Mouse (Mus musculus) heart, embryonic 10.5 days (tissue): Measurements from ENCODE around the gene Bbs9. TPM values are rescaled to one million over a fixed set of nuclear protein-coding genes. Genes with fewer than 3 reads are reported as not detected.
A peak's percentile ranks its signal among the peaks of the same experiment; 100 is the strongest.

ENCODE experiments used
- DNase-seq: peaks from one replicate; pipeline ENCODE4 v3.0.0-alpha.2; 2017; ENCODE audit warnings: low spot score
- H3K27ac ChIP-seq: fragments of 300-500 bp; sonication (generic); 2 replicates; pipeline ENCODE4 v1.5.1; 2016; ENCODE audit warnings: mild to moderate bottlenecking
- H3K27me3 ChIP-seq: fragments of 300-500 bp; sonication (generic); 2 replicates; pipeline ENCODE4 v1.6.1; 2016; ENCODE audit warnings: mild to moderate bottlenecking; ENCODE audit not compliant: poor library complexity, insufficient read depth, severe bottlenecking
- H3K36me3 ChIP-seq: fragments of 300-500 bp; sonication (generic); 2 replicates; pipeline ENCODE4 v1.6.1; 2016; ENCODE audit warnings: mild to moderate bottlenecking, moderate library complexity
- H3K4me1 ChIP-seq: fragments of 300-500 bp; sonication (generic); 2 replicates; pipeline ENCODE4 v1.6.1; 2016; ENCODE audit warnings: mild to moderate bottlenecking
- H3K4me3 ChIP-seq: fragments of 300-500 bp; sonication (generic); 2 replicates; pipeline ENCODE4 v1.5.1; 2016; ENCODE audit warnings: mild to moderate bottlenecking, moderate library complexity
- H3K9me3 ChIP-seq: fragments of 300-500 bp; sonication (generic); 2 replicates; pipeline ENCODE4 v1.6.1; 2016; ENCODE audit warnings: mild to moderate bottlenecking, moderate library complexity
- WGBS: fragments of 180-500 bp; shearing (Covaris S2); methylation state at CpG from one replicate; pipeline ENCODE4 v1.1.7; 2016; 5-methylcytosine and 5-hydroxymethylcytosine counted together
- polyA plus RNA-seq: library from polyadenylated mRNA; unstranded; fragments of >200 nt; fragmentation: Nextera tagmentation; extraction: Ambion mirVana; gene quantifications from 2 replicates; pipeline ENCODE4 v1.2.1, GENCODE M21; 2016

Bbs9 gene
- polyA plus RNA-seq, 1 experiment from 2014 or later = 6.7 TPM

DNA sequence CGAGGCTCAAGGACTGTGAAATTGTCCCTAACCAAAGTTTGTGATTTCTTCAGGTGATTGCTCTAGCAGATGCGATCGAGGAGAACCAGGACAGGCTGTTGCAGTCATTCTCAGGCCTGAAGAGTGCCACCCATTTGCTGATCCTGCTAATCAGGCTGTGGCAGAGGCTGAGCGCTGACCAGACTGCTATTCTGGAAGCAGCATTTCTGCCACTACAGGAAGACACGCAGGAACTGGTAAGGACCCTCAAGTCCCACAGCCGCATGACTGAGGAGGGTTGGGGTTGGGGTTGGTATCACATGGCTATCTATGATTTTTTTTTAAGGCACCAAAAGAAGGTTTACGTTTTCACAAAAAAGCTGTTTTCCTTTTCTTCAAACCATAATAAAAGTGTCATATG, 318.2 kb downstream of the Bbs9 start:
- DNase-seq = no peak
- Histone ChIP-seq H3K4me3 (no peak overlapping the region), H3K9me3 (no peaks in the 10 kb centered on the region), H3K27me3 (no peaks in the 10 kb centered on the region), H3K4me1 (peaks cover 4% of the 10 kb centered on the region; the same call in 1 of the 2 replicates), H3K27ac (no peak overlapping the region), H3K36me3 (no peaks in the 10 kb centered on the region)
- WGBS = 52% methylated on average over 7 of the region's 7 CpGs

DNA sequence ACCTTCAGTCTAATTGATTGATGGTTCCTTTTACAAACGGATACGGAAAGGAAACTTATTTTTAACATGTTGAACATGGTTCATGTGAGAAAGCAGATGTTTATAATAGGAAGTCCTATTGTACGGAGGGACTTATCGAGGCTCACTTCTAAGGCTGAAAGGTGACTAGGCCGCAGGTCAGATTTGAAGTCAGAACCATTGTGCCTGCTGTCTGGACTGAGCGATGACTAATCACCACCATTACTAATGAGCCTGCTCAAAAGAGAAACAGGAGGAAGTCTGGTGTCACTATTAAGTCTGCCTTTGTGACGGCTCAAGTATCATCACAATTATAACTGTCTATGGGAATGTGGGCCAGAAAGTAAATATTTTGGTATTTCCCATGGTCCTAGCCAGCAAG, 325.2 kb downstream of the Bbs9 start:
- DNase-seq = no peak
- Histone ChIP-seq H3K27ac (no peak overlapping the region), H3K4me3 (no peak overlapping the region), H3K4me1 (no peaks in the 10 kb centered on the region; the same call in 1 of the 2 replicates), H3K9me3 (no peaks in the 10 kb centered on the region), H3K36me3 (no peaks in the 10 kb centered on the region), H3K27me3 (no peaks in the 10 kb centered on the region)
- whole genome bisulfite sequencing = 68% methylated on average over 7 of the region's 7 CpGs

- DNase-seq = no peak
- H3K9me3 ChIP-seq = no peaks in the 10 kb centered on the region
- no peaks in the 10 kb centered on the region for H3K27me3 ChIP-seq
- H3K36me3 ChIP-seq = no peaks in the 10 kb centered on the region
- 68% methylated on average over 1 of the region's 1 CpGs for WGBS
- H3K4me3 ChIP-seq = no peak overlapping the region
- H3K27ac ChIP-seq = no peak overlapping the region
- peaks cover 11% of the 10 kb centered on the region; the same call in 1 of the 2 replicates for H3K4me1 ChIP-seq
Measured at GRCm38 (mm10) chr9:22805981-22806380, 330.5 kb downstream of the Bbs9 start.

- 29% methylated on average over 5 of the region's 5 CpGs for WGBS
- no peak for DNase-seq
- no peaks in the 10 kb centered on the region for H3K27me3 ChIP-seq
Measured at GRCm38 (mm10) chr9:22806494-22806893, 331.0 kb downstream of the Bbs9 start.

DNA sequence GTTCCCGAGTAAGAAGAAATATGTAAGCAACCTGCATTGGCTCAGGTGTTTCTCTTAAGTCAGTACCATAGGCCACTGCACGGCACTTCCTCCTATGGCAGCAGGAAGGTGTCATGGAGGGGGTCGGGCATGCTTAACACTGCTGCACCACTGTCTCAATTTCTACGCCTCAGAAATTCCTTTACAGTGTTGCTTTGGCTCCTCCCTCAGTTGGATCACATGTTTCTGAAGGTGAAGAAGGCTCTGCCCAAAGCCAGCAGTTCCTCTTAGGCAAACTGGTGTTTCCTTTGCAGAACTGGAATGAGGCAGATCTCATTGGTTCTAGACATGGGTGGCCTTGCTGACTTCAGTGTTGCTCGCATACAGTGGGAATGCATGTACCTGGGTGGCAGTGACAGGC, 332.2 kb downstream of the Bbs9 start:
- no peaks in the 10 kb centered on the region for H3K36me3 ChIP-seq
- H3K9me3 ChIP-seq = no peaks in the 10 kb centered on the region
- no peak for DNase-seq
- no peak overlapping the region for H3K4me3 ChIP-seq
- H3K4me1 ChIP-seq = peaks cover 22% of the 10 kb centered on the region
- no peak overlapping the region for H3K27ac ChIP-seq
- H3K27me3 ChIP-seq = no peaks in the 10 kb centered on the region
- WGBS = 79% methylated on average over 5 of the region's 5 CpGs

More at GRCm38 (mm10) chr9:22806494-22806893, 331.0 kb downstream of the Bbs9 start:
- Histone ChIP-seq H3K9me3 (no peaks in the 10 kb centered on the region), H3K27ac (no peak overlapping the region), H3K4me1 (peaks cover 13% of the 10 kb centered on the region), H3K36me3 (no peaks in the 10 kb centered on the region), H3K4me3 (no peak overlapping the region)

- DNase-seq = no peak
- peaks cover 34% of the 10 kb centered on the region for H3K4me1 ChIP-seq
- H3K27me3 ChIP-seq = no peaks in the 10 kb centered on the region
- no peak overlapping the region for H3K27ac ChIP-seq
- H3K9me3 ChIP-seq = no peaks in the 10 kb centered on the region
- 80% methylated on average over 4 of the region's 4 CpGs for WGBS
- no peak overlapping the region for H3K4me3 ChIP-seq
- no peaks in the 10 kb centered on the region for H3K36me3 ChIP-seq
Measured at GRCm38 (mm10) chr9:22809621-22810126, 334.2 kb downstream of the Bbs9 start.

DNA sequence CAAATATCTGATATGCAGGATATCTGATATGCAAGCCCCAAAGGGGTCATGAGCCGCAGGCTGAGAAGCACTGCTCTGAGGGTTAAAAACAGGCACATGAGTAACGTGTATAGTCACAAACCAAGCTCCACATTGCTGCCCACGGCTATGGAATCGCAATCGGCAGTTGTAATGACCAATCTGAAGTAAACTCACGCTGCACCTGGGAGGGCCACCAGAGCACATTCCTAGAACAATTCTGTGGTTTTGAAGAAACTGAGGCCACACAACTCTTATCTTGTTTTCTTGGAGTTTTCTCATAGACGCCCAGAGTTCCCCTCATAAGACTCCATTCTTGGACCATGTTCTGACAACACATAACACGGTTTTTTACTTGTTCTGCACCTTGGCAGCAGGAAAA, 334.9 kb downstream of the Bbs9 start:
- DNase-seq = no peak
- Histone ChIP-seq H3K27me3 (no peaks in the 10 kb centered on the region), H3K4me3 (no peak overlapping the region), H3K4me1 (peaks cover 42% of the 10 kb centered on the region), H3K9me3 (no peaks in the 10 kb centered on the region), H3K36me3 (no peaks in the 10 kb centered on the region), H3K27ac (no peak overlapping the region)
- 84% methylated on average over 8 of the region's 8 CpGs for WGBS

DNA sequence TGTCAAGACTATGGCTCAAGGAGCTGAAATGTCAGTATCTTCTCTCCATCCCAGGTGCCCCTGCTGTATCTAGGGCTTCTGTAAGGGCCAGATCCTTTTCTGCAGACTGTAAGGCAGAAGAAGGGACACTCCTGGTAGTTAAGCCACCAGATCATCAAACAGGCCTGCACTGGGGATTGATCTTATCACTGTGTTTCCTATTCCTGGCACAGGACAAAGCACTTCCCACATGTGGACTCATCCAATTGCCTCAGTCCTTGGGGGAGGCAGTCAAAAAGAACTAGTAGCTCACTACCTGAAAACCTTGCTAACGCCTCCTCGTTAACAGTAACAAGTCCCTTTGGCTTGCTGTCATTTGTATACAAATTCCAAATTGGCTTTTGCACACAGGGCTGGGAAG, 336.4 kb downstream of the Bbs9 start:
- peaks cover 42% of the 10 kb centered on the region for H3K4me1 ChIP-seq
- no peaks in the 10 kb centered on the region for H3K27me3 ChIP-seq
- WGBS = 65% methylated on average over 2 of the region's 2 CpGs
- H3K36me3 ChIP-seq = no peaks in the 10 kb centered on the region
- no peak for DNase-seq
- no peaks in the 10 kb centered on the region for H3K9me3 ChIP-seq
- H3K4me3 ChIP-seq = no peak overlapping the region
- H3K27ac ChIP-seq = no peak overlapping the region

DNA sequence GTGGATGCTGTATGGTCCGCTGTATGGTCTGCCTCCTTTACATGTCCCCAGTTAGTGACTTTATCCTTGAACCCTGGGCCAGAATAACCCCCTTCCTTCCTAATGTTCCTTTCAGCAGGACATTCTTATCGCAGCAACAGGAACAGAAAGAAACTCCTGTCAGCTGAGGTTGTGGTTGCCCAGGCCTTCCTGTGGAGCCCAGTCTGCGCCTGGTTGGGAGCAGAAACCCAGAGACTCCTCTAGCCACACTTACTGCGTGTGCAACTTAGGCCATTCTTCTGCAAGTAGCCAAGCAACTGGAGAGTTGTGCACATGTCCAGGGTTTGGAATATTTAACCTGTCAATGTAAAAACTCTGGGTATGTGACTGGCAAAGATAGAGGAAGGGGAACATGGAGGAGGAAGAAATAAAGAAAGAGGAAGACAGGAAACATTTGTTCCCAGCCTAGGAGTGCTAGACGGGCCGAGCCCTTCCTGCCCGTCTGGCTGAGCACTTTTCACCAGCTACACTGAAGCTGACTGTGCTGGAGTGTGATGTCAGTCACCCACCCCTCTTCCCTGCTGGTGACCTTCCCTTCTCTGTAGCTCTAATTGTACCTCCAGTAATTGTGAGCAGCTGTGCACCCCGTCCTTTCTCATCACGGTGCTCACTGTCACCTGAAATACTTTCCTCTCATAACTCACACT, 339.0 kb downstream of the Bbs9 start:
- peak overlapping the region; percentile 79 for H3K27ac ChIP-seq
- no peaks in the 10 kb centered on the region for H3K36me3 ChIP-seq
- 36% methylated on average over 9 of the region's 9 CpGs for WGBS
- DNase-seq = no peak
- H3K4me1 ChIP-seq = peaks cover 36% of the 10 kb centered on the region
- H3K4me3 ChIP-seq = no peak overlapping the region
- no peaks in the 10 kb centered on the region for H3K9me3 ChIP-seq
- H3K27me3 ChIP-seq = no peaks in the 10 kb centered on the region

DNA sequence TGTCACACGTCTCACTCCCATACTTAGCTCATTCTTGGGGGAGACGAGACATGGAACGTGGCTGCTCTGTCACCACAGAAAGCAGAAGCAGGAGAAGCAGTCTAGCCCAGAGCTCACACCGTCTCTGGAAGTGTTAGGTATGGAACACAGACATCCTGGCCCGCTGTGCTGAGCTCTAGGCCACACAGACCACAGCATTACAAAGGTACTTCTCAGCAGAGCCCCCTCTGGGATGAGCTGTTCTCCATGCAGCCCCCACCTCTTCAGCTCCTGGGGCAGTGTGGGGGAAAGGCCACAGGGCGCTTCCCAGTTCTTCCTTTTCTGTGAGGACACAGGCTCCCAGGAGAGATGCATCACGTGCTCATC, 339.6 kb downstream of the Bbs9 start:
- Histone ChIP-seq H3K27ac (peak overlapping the region; percentile 79), H3K9me3 (no peaks in the 10 kb centered on the region), H3K4me1 (peaks cover 36% of the 10 kb centered on the region), H3K27me3 (no peaks in the 10 kb centered on the region), H3K36me3 (no peaks in the 10 kb centered on the region), H3K4me3 (no peak overlapping the region)
- no peak for DNase-seq
- WGBS = 32% methylated on average over 7 of the region's 7 CpGs

DNA sequence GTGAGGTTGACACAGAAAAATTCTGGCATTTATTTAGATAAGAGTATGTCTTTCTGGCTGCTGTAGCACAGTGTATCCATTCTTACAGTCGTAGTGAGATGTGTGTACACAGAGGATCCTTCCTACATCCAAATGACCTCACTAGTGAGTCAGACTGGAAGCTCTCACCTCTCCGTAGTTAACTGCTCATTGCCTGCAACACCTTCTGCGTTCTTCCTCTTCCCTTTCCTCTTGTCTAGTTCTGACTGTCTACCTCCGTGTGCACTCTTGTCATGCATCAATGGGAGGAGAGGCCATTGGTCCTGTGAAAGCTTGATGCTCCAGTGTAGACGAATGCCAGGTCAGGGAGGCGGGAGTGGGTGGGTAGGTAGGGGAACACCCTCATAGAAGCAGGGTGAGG, 344.0 kb downstream of the Bbs9 start:
- H3K27ac ChIP-seq = no peak overlapping the region
- H3K36me3 ChIP-seq = no peaks in the 10 kb centered on the region
- 79% methylated on average over 6 of the region's 6 CpGs for WGBS
- H3K27me3 ChIP-seq = no peaks in the 10 kb centered on the region
- peaks cover 20% of the 10 kb centered on the region for H3K4me1 ChIP-seq
- no peaks in the 10 kb centered on the region for H3K9me3 ChIP-seq
- DNase-seq = no peak
- no peak overlapping the region for H3K4me3 ChIP-seq

DNA sequence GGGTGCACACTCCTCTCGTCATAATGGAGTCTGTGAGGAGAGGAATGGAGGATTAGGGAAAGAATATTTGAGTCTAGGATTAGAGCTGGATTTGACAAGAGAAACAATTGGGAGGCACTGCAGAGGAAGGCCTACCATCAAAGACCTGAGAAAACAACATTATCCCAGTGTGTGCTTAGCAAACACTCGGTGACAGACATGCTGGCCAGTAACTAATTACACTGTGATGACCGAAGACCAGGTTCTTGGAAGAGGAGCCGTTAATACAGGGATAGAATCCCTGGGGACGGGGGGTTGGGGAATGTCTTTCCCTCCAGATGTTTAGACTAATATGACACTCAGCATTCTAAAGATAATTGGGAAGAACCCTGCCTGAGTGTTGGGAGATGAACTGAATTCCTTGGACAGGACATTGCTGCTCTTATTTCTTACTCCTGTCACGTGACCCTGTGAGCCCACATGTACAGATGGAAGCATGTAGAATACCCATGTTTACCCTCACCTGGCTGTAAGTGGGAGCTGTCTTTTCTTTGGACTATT, 345.2 kb downstream of the Bbs9 start:
- Histone ChIP-seq H3K4me1 (peaks cover 14% of the 10 kb centered on the region), H3K27me3 (no peaks in the 10 kb centered on the region), H3K9me3 (no peaks in the 10 kb centered on the region), H3K36me3 (no peaks in the 10 kb centered on the region), H3K4me3 (no peak overlapping the region), H3K27ac (no peak overlapping the region)
- WGBS = 36% methylated on average over 6 of the region's 6 CpGs
- no peak for DNase-seq

- H3K27me3 ChIP-seq = no peaks in the 10 kb centered on the region
- H3K4me3 ChIP-seq = no peak overlapping the region
- H3K36me3 ChIP-seq = no peaks in the 10 kb centered on the region
- DNase-seq = no peak
- H3K27ac ChIP-seq = no peak overlapping the region
- no peaks in the 10 kb centered on the region for H3K9me3 ChIP-seq
- WGBS = 45% methylated on average over 5 of the region's 5 CpGs
- peaks cover 11% of the 10 kb centered on the region; the same call in 1 of the 2 replicates for H3K4me1 ChIP-seq
Measured at GRCm38 (mm10) chr9:22822770-22823169, 347.3 kb downstream of the Bbs9 start.
